Mouse (Mus musculus) testis, postnatal 14 days (tissue): Measurements from ENCODE around the gene Cbfb.
"Not testable (repeated sequence)": the region's sequence is repeated elsewhere in the genome, so short reads cannot be mapped to it uniquely, and the experiment has no call there.

Experiments used
- DNase-seq: peaks from one replicate; pipeline ENCODE4 v3.0.0; 2021; ENCODE audit warnings: low spot score

The Cbfb gene

GRCm38 (mm10) chr8:105170381-105171115 lies at the start of gene Cbfb:
Gene Cbfb (plus strand): TSS chr8:105170674.
- DNase-seq, result peak; percentile 98

GRCm38 (mm10) chr8:105129864-105130263 lies 40.6 kb upstream of the Cbfb start:
- no peak for DNase-seq

GRCm38 (mm10) chr8:105131509-105131908 lies 39.0 kb upstream of the Cbfb start, which contains the start of gene Ces4a:
Gene Ces4a (plus strand): TSS chr8:105131800.
- no peak for DNase-seq

GRCm38 (mm10) chr8:105138423-105138822 lies 32.1 kb upstream of the Cbfb start:
- peak; percentile 58 for DNase-seq

GRCm38 (mm10) chr8:105142395-105142794 lies 28.1 kb upstream of the Cbfb start:
- DNase-seq, result no peak

GRCm38 (mm10) chr8:105151654-105152053 lies 18.8 kb upstream of the Cbfb start:
- no peak for DNase-seq

GRCm38 (mm10) chr8:105152623-105153398 lies 17.7 kb upstream of the Cbfb start:
- peak; percentile 57 for DNase-seq

GRCm38 (mm10) chr8:105154316-105154715 lies 16.2 kb upstream of the Cbfb start:
- DNase-seq, result no peak

GRCm38 (mm10) chr8:105155091-105155745 lies 15.3 kb upstream of the Cbfb start:
- DNase-seq, result no peak

- DNase-seq, result peak; percentile 56
Observed at GRCm38 (mm10) chr8:105157555-105157954, 12.9 kb upstream of the Cbfb start.

GRCm38 (mm10) chr8:105158084-105158483 lies 12.4 kb upstream of the Cbfb start:
- no peak for DNase-seq

- no peak for DNase-seq
Observed at GRCm38 (mm10) chr8:105161121-105161652, 9.3 kb upstream of the Cbfb start.

- DNase-seq, result no peak
Observed at GRCm38 (mm10) chr8:105164272-105164902, 6.1 kb upstream of the Cbfb start.

- no peak for DNase-seq
Observed at GRCm38 (mm10) chr8:105165191-105165590, 5.3 kb upstream of the Cbfb start.

- no peak for DNase-seq
Observed at GRCm38 (mm10) chr8:105167116-105167515, 3.4 kb upstream of the Cbfb start.

GRCm38 (mm10) chr8:105169582-105169981 lies 892 bp upstream of the Cbfb start:
- DNase-seq, result no peak

GRCm38 (mm10) chr8:105170041-105170380 lies 463 bp upstream of the Cbfb start:
- DNase-seq, result no peak

GRCm38 (mm10) chr8:105171116-105172002 lies 885 bp downstream of the Cbfb start:
- DNase-seq, result peak; percentile 71

GRCm38 (mm10) chr8:105172003-105172362 lies 1.5 kb downstream of the Cbfb start:
- no peak for DNase-seq

- DNase-seq, result not testable (repeated sequence)
Observed at GRCm38 (mm10) chr8:105175287-105175686, 4.8 kb downstream of the Cbfb start.

GRCm38 (mm10) chr8:105178211-105178800 lies 7.8 kb downstream of the Cbfb start:
- no peak for DNase-seq
